Mouse (Mus musculus): ENCODE data around the gene Fbln2.

Fbln2 gene

DNA sequence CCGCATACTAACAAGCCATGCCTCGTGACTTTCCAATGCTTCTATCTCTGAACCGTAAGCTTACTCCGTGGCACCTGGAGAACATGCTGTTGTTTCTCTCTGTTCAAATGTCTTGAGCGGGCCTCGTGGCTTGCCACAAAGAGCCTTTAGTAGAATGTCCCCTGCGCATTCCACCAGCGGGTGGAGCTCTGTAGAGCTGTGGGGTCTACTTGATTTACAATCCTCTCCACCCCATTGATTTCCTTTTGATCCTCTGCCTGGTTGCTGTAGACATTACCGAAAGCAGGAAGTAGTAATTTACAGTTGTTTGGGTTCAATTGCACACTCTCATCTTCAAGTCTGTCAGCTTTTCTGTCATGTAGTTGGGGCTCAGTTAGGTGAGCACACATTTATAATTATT lies 100.2 kb downstream of the Fbln2 start:
- DNase-seq (ENCODE audit: low read depth, low spot score), result no peak
